Mouse (Mus musculus) hindbrain, embryonic 11.5 days (tissue): ENCODE measurements around the gene Ddx5. TPM values are rescaled to one million over a fixed set of nuclear protein-coding genes. Genes with fewer than 3 reads are reported as not detected.

ENCODE experiments used
- ATAC-seq: fragments of 200-750 bp; cut with Nextera tagmentation; 2 replicates; pipeline ENCODE4 v1.8.0; 2017; ENCODE audit warnings: mild to moderate bottlenecking, moderate TSS enrichment, moderate library complexity; ENCODE audit not compliant: low FRiP score
- DNase-seq: peaks from one replicate; pipeline ENCODE4 v3.0.0-alpha.2; 2015; ENCODE audit warnings: low spot score
- H3K27ac ChIP-seq: fragments of 300-500 bp; sonication (generic); 2 replicates; pipeline ENCODE4 v1.5.1; 2014; ENCODE audit warnings: mild to moderate bottlenecking, low read depth, low read length
- H3K27me3 ChIP-seq: fragments of 300-500 bp; sonication (generic); 2 replicates; pipeline ENCODE4 v1.6.1; 2014; ENCODE audit warnings: mild to moderate bottlenecking, low read length, moderate library complexity, mixed read lengths; ENCODE audit not compliant: control insufficient read depth, insufficient read depth
- H3K36me3 ChIP-seq: fragments of 300-500 bp; sonication (generic); 2 replicates; pipeline ENCODE4 v1.6.1; 2014; ENCODE audit warnings: mild to moderate bottlenecking, low read length, moderate library complexity, mixed read lengths; ENCODE audit not compliant: control insufficient read depth, insufficient read depth
- H3K4me1 ChIP-seq: fragments of 300-500 bp; sonication (generic); replicated peaks from 2 replicates; pipeline ENCODE4 v1.6.1; 2014; ENCODE audit warnings: low read length, mixed read lengths; ENCODE audit not compliant: control insufficient read depth, insufficient read depth
- H3K4me2 ChIP-seq: fragments of 300-500 bp; sonication (generic); replicated peaks from 2 replicates; pipeline ENCODE4 v1.6.1; 2014; ENCODE audit warnings: mild to moderate bottlenecking, low read depth, low read length
- H3K4me3 ChIP-seq: fragments of 300-500 bp; sonication (generic); 2 replicates; pipeline ENCODE4 v1.5.1; 2014; ENCODE audit warnings: low read depth, low read length
- H3K9ac ChIP-seq: fragments of 300-500 bp; sonication (generic); 2 replicates; pipeline ENCODE4 v1.6.1; 2014; ENCODE audit warnings: low read depth, low read length
- H3K9me3 ChIP-seq: fragments of 300-500 bp; sonication (generic); 2 replicates; pipeline ENCODE4 v1.6.1; 2016; ENCODE audit warnings: low read length; ENCODE audit not compliant: control insufficient read depth
- WGBS: fragments of 180-500 bp; shearing (Covaris S2); extraction: QIAGEN DNeasy Blood & Tissue Kit; methylation state at CpG from one replicate; pipeline ENCODE4 v1.1.7; 2014; 5-methylcytosine and 5-hydroxymethylcytosine counted together
- polyA plus RNA-seq: library from polyadenylated mRNA; unstranded; fragments of >200 nt; fragmentation: Nextera tagmentation; extraction: Ambion mirVana; gene quantifications from 2 replicates; pipeline ENCODE4 v1.2.1, GENCODE M21; 2014

Ddx5 gene
- polyA plus RNA-seq, 1 experiment from 2014 or later, result 600 TPM

- ATAC-seq, result no peak
- no peak for DNase-seq
- no peak overlapping the region for H3K4me2 ChIP-seq
- H3K4me3 ChIP-seq, result no peak overlapping the region
- 91% methylated on average over 3 of the region's 3 CpGs for WGBS
- H3K27ac ChIP-seq, result no peak overlapping the region
- H3K9ac ChIP-seq, result no peak overlapping the region
- H3K27me3 ChIP-seq, result no peaks in the 10 kb centered on the region
- H3K9me3 ChIP-seq, result no peaks in the 10 kb centered on the region
- H3K4me1 ChIP-seq, result no peaks in the 10 kb centered on the region
- peaks cover 9% of the 10 kb centered on the region; the same call in 1 of the 2 replicates for H3K36me3 ChIP-seq
These were observed 11.6 kb downstream of the Ddx5 start for GRCm38 (mm10) chr11:106777395-106777794.

- H3K4me2 ChIP-seq, result no peak overlapping the region
- H3K36me3 ChIP-seq, result peaks cover 9% of the 10 kb centered on the region; the same call in 1 of the 2 replicates
- 96% methylated on average over 4 of the region's 4 CpGs for WGBS
- H3K9ac ChIP-seq, result no peak overlapping the region
- H3K4me1 ChIP-seq, result no peaks in the 10 kb centered on the region
- no peak for ATAC-seq
- no peaks in the 10 kb centered on the region for H3K9me3 ChIP-seq
- no peak overlapping the region for H3K27ac ChIP-seq
- no peaks in the 10 kb centered on the region for H3K27me3 ChIP-seq
- no peak overlapping the region for H3K4me3 ChIP-seq
- DNase-seq, result no peak
These were observed 12.0 kb downstream of the Ddx5 start for GRCm38 (mm10) chr11:106776960-106777359.

GRCm38 (mm10) chr11:106773061-106773460 lies 15.9 kb downstream of the Ddx5 start:
- DNase-seq, result no peak
- H3K9ac ChIP-seq, result no peak overlapping the region
- no peaks in the 10 kb centered on the region for H3K4me1 ChIP-seq
- no peak for ATAC-seq
- no peaks in the 10 kb centered on the region for H3K27me3 ChIP-seq
- H3K9me3 ChIP-seq, result no peaks in the 10 kb centered on the region
- no peak overlapping the region for H3K27ac ChIP-seq
- peaks cover 15% of the 10 kb centered on the region; the same call in 1 of the 2 replicates for H3K36me3 ChIP-seq
- H3K4me3 ChIP-seq, result no peak overlapping the region
- WGBS, result 95% methylated on average over 9 of the region's 9 CpGs
- H3K4me2 ChIP-seq, result no peak overlapping the region

GRCm38 (mm10) chr11:106770195-106770974 lies 18.6 kb downstream of the Ddx5 start:
- Histone ChIP-seq H3K9me3 (no peaks in the 10 kb centered on the region), H3K4me2 (no peak overlapping the region), H3K9ac (no peak overlapping the region), H3K4me3 (no peak overlapping the region), H3K27ac (no peak overlapping the region), H3K36me3 (peaks cover 11% of the 10 kb centered on the region), H3K27me3 (no peaks in the 10 kb centered on the region), H3K4me1 (no peaks in the 10 kb centered on the region)
- ATAC-seq (no peak), DNase-seq (no peak)
- WGBS, result 95% methylated on average over 9 of the region's 9 CpGs

- H3K4me3 ChIP-seq, result no peak overlapping the region
- no peaks in the 10 kb centered on the region for H3K4me1 ChIP-seq
- no peak overlapping the region for H3K27ac ChIP-seq
- ATAC-seq, result no peak
- WGBS, result 91% methylated on average over 4 of the region's 4 CpGs
- H3K9me3 ChIP-seq, result no peaks in the 10 kb centered on the region
- DNase-seq, result no peak
- no peaks in the 10 kb centered on the region for H3K27me3 ChIP-seq
- no peak overlapping the region for H3K4me2 ChIP-seq
- no peak overlapping the region for H3K9ac ChIP-seq
- peaks cover 6% of the 10 kb centered on the region for H3K36me3 ChIP-seq
These were observed 21.5 kb downstream of the Ddx5 start for GRCm38 (mm10) chr11:106767516-106767915.

GRCm38 (mm10) chr11:106766611-106767162 lies 22.3 kb downstream of the Ddx5 start:
- Histone ChIP-seq H3K36me3 (peaks cover 6% of the 10 kb centered on the region), H3K27ac (no peak overlapping the region)
- 93% methylated on average over 4 of the region's 4 CpGs for WGBS

GRCm38 (mm10) chr11:106762800-106763185 lies 26.2 kb downstream of the Ddx5 start:
- H3K9ac ChIP-seq, result no peak overlapping the region
- 76% methylated on average over 9 of the region's 9 CpGs for WGBS
- no peaks in the 10 kb centered on the region for H3K27me3 ChIP-seq
- ATAC-seq (no peak), DNase-seq (no peak)
- H3K27ac ChIP-seq, result 0 out of 2 replicates have a peak overlapping the region, but pooled peaks have one; percentile 14
- no peaks in the 10 kb centered on the region for H3K4me1 ChIP-seq
- no peak overlapping the region for H3K4me2 ChIP-seq
- no peaks in the 10 kb centered on the region; the same call in 1 of the 2 replicates for H3K36me3 ChIP-seq
- no peaks in the 10 kb centered on the region for H3K9me3 ChIP-seq
- no peak overlapping the region for H3K4me3 ChIP-seq

More at GRCm38 (mm10) chr11:106766611-106767162, 22.3 kb downstream of the Ddx5 start:
- H3K27me3 ChIP-seq, result no peaks in the 10 kb centered on the region
- no peak overlapping the region for H3K4me2 ChIP-seq
- H3K4me1 ChIP-seq, result no peaks in the 10 kb centered on the region
- H3K9ac ChIP-seq, result no peak overlapping the region
- H3K9me3 ChIP-seq, result no peaks in the 10 kb centered on the region
- no peak overlapping the region for H3K4me3 ChIP-seq
- DNase-seq (no peak), ATAC-seq (no peak)

- Histone ChIP-seq H3K27ac (peak overlapping the region; percentile 37; the same call in 1 of the 2 replicates), H3K4me3 (no peak overlapping the region), H3K36me3 (no peaks in the 10 kb centered on the region), H3K27me3 (no peaks in the 10 kb centered on the region), H3K9me3 (no peaks in the 10 kb centered on the region), H3K4me1 (no peaks in the 10 kb centered on the region), H3K4me2 (no peak overlapping the region), H3K9ac (no peak overlapping the region)
- ATAC-seq (no peak), DNase-seq (no peak)
- 43% methylated on average over 5 of the region's 5 CpGs for WGBS
These were observed 26.7 kb downstream of the Ddx5 start for GRCm38 (mm10) chr11:106762139-106762799.
